Mouse (Mus musculus): ENCODE data around the gene Prelp.
"Not testable (repeated sequence)": the region's sequence is repeated elsewhere in the genome, so short reads cannot be mapped to it uniquely, and the experiment has no call there.

The Prelp gene

GRCm38 (mm10) chr1:133921304-133921751 is at the start of gene Prelp:
TSS of gene Prelp (minus strand) at chr1:133921414.
- no peak for DNase-seq (ENCODE audit: low read depth, low spot score)

GRCm38 (mm10) chr1:133969427-133969826 is 48.2 kb upstream of the Prelp start:
- no peak for DNase-seq (ENCODE audit: low read depth, low spot score)

- DNase-seq (ENCODE audit: low read depth, low spot score), result no peak
Observed at GRCm38 (mm10) chr1:133968788-133969325, 47.6 kb upstream of the Prelp start.

DNA sequence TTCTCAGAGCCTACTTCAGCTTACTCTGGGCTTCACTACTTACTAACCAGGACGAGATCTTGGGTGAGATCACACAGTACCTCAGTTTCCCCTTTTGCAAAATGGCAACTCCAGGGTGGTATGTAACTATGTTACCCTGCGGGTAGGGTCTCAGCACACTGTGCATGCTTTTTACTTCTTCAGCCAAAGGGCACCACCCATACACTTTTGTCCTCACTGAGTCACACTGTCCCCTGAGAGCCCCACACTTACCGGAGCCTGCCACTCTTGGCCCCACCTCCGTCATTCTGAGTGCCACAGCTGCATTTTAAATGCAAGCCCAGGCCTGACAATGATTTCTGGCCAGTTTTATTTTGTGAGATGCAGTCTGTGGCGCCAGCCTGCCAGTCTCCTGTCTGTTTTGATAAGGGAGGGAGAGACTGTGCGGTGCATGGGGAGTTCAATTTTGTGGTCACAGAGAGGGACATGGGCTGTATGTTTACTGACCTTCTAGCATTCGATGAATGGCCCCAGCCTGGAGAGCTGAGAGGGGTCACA is 46.3 kb upstream of the Prelp start:
- no peak for DNase-seq (ENCODE audit: low read depth, low spot score)

- DNase-seq (ENCODE audit: low read depth, low spot score), result no peak
Observed at GRCm38 (mm10) chr1:133966044-133966443, 44.8 kb upstream of the Prelp start.

DNA sequence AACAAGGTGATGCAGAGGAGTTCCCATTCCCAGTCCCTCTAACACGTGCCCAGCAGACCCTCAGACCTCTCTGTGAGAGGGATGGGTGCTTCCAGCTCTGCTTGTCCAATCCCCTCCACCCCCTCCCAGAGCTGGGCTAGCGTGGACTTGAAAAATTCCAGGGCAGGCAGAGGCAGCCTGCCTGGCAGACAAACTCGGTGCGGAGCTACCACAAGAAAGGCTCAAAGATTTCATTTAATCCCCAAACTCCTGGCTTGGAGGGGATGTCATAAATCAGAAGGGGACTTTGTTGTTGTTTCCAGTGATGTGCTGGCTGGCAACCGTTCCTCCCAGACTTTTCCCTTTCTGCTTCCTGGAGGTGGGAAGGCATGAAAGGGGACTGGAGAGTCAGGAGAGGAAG is 44.1 kb upstream of the Prelp start:
- no peak for DNase-seq (ENCODE audit: low read depth, low spot score)

- no peak for DNase-seq (ENCODE audit: low read depth, low spot score)
Observed at GRCm38 (mm10) chr1:133964742-133965141, 43.5 kb upstream of the Prelp start.

GRCm38 (mm10) chr1:133963578-133963977 is 42.4 kb upstream of the Prelp start:
- DNase-seq (ENCODE audit: low read depth, low spot score), result not testable (repeated sequence)

- not testable (repeated sequence) for DNase-seq (ENCODE audit: low read depth, low spot score)
Observed at GRCm38 (mm10) chr1:133963128-133963527, 41.9 kb upstream of the Prelp start.

GRCm38 (mm10) chr1:133961281-133962134 is 40.3 kb upstream of the Prelp start:
- no peak for DNase-seq (ENCODE audit: low read depth, low spot score)

DNA sequence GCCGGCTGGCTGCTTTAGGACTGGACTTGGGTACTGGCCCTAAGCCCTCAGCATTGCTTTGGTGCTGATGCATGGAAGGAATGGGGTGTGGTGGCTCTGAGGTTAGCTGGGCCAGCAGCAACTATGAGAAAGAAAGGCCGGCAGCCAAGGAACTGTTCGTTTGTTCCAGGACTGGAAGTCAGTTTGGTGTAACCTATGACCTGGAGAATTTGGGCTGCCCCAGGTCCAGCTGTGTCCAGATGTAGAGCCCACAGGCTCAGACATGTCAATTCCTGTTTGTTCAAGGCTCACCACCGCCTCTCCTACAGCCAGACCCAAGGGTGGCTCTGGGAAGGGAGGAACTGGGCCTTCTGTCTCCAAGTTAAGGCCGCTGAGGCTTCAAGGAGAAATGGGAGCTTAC is 38.3 kb upstream of the Prelp start:
- DNase-seq (ENCODE audit: low read depth, low spot score), result no peak

DNA sequence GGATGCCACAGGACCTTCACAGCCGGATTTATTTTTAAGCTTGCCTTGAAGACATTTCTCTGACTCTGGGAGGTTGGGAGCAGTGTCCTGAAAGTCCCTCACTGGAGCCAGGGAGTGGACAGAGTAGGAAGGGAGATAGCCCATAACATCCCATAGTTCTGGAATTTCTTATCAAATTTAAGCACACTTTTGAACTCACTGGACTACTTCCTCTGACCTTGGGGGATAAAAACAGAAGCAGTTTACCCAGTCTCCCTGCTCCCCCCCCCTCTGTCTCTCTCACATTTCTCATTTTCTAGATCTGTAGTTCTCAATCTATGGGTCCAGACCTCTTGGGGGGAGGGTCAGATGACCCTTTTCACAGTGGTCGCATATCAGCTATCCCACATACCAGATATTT is 32.8 kb upstream of the Prelp start:
- no peak for DNase-seq (ENCODE audit: low read depth, low spot score)

DNA sequence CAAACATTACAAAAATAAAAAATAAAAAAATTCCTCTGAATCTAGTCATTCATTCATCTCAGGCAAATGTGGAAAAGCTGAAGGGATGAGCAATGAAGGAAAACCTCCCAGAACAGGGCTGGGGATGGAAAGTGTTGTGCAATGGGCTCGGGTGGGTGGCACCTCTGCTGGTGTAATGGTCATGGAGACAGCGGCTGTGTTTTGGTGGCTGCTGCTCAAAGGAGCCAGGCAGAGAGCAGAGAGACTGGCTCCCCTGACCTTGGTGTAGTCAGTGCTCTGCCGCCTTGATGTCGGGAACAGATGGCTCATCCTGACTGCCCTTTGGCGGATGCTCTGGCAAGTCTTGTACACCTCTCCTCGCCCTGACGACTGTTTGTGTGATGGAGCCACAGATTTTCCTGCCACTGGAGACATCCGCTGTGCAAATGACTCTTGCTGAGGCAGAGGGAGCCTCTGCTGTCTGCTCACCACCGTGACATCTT is 32.1 kb upstream of the Prelp start:
- DNase-seq (ENCODE audit: low read depth, low spot score), result no peak

DNA sequence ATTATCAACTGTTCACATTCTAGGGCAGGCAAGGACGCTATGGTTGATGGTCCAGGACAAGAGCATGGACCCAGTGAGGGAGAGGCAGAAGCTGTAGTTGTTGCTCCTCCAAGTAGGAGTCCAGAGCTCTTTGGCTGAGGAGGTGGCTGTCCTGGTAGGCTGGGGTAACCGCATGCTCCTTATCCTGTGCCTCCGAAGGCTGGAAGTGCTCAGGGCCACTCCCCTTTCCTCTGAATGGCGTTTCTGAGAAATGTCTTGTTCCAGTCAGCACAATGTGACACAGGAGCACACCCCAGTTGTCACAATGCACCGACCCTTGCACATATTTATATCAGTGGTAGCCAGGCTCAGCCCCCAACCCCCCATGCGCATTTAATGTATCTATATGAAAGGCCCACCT is 30.4 kb upstream of the Prelp start:
- no peak for DNase-seq (ENCODE audit: low read depth, low spot score)

DNA sequence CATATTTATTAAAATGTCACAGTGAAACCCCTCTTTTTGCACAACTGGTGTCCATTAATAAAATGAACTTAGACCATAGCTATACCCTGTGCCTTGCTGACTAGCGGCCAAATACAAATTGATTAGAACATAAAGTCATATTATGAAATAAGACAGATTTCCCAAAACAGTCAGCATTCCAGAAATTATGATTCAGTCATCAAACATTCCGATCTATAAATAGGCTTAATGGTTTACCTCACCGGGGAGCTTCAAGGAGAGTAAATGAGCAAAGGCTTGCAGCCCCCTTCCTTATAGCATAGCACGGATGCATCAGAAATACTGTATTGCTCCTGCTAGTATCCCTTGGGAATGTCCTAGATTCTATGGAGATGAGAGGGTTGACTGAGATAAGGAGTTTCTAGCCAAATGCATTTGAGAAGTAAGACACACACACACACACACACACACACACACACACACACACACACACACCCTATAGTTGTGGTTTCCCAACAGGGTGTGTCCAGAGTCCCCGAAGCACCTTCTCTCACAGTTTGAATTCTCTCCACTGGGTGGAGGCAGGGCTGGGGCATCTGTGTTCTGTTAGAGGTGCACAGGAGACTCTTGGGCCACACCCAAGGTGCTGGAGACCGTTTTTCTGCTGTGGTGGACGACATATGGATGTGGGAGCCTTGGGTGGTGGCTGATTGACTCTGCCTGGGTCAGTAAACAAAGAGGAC is 29.0 kb upstream of the Prelp start:
- peak; percentile 67 for DNase-seq (ENCODE audit: low read depth, low spot score)

DNA sequence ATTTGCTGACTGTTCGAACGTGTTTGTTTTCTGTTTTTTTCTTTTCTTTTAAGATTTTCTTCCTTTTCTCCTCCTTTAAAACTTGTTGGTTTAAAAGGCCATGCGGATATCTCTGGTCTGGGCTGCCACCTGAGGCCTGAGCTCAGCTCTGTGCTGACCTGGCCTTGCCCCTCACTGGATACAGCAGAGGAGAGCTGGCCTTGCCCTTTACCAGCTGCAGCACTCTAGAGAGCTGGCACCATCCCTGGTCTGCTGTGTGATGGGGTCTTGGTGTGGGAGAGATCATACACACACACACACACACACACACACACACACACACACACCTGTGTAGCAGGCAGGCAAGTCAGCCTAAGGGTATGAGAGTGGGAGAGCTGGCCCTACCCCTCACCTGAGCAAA is 23.9 kb upstream of the Prelp start:
- no peak for DNase-seq (ENCODE audit: low read depth, low spot score)

DNA sequence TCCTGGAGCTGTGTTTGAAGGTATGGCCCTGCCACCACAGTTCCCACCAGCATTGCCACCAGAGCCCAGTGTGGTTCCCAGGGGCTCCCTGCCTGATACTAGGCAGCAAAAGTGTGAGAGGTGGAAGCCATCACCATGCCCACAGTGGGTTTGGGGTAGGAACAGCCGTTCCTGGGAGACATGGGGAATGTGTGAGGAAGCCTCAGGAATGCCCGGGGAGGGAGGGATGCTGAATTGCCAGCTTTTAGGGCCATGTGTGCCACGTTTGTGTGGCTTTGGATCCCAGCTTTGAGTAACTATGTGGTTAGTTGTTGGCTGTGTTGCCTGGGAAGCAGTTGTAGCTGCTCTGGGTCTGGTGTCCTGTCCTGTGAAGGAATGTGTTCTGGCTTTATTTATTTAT is 20.7 kb upstream of the Prelp start:
- DNase-seq (ENCODE audit: low read depth, low spot score), result no peak

- peak; percentile 18 for DNase-seq (ENCODE audit: low read depth, low spot score)
Observed at GRCm38 (mm10) chr1:133941158-133941860, 20.1 kb upstream of the Prelp start.

DNA sequence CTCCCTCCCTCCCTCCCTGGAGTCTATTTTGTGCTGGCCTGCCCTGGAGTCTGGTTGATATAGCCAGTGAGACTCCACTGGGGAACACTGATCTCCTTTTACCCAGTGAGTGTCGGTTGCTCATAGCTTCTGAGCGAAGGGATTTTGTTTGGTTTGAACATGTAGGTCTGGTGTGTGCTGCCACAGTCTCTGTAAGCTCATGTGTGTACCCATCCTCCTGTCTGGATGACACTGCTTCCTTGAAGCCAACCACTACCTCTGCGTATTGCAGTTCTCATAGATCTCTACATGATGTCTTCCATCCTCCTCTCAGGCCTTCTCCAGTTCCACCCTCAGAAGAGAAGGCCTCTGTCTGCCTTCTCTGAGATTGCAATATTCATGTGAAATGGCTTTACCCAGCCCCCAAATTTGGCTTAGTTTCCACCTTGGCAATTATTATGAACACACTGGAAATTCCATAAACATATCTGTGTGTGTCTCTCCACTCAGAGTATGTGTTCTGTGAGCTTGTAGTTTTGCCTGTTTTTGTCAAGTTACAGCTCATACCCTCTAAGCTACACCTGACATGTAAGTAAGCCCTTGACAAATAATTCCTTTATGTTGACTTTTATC is 19.4 kb upstream of the Prelp start:
- DNase-seq (ENCODE audit: low read depth, low spot score), result no peak

DNA sequence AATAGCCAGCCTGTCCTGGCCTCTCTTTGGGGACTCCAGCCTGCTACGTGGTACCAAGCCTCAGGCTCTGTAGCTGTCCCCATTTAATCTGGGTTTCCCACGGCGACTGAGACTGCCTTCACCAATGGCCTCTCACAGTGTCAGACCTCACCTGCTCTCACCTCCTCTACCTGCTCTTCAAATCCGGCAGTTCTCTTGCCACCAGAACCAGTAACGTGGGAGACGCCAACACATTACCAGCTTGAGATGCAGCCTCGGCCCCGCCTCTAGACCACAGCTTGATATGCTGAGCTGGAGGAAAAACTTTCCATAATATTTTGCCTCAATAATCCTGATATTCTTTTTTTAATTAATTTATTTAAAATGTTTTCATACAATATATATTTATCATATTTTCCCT is 18.5 kb upstream of the Prelp start:
- DNase-seq (ENCODE audit: low read depth, low spot score), result no peak

- DNase-seq (ENCODE audit: low read depth, low spot score), result peak; percentile 65
Observed at GRCm38 (mm10) chr1:133936169-133936568, 15.0 kb upstream of the Prelp start.
